Mouse (Mus musculus): ENCODE results near the gene Slxl1.
"Not testable (repeated sequence)": the region's sequence is repeated elsewhere in the genome, so short reads cannot be mapped to it uniquely, and the experiment has no call there.

The Slxl1 gene

DNA sequence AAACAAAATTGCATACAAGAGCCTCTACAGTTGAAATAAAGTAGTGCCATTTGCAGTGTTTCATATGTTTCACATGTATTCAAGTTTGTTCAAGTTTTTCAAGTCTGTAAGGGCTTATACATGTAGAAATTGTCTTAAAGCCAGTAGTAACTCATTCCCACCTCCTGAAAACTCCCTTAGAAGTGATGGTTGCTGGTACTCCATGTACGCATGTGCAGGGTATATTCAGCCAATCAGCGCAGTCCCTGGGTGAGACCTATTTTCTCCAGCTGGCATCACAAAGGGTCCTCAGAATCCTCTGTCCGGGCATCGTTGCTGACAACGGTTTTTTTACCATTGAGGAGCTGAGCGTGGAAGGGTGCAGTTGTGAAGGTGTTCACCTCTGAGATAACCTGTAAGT is at the start of gene Slxl1:
TSS of gene Slxl1 (plus strand) at position 301 of the 400 bp plus-strand sequence.
- DNase-seq = not testable (repeated sequence)

Measured in lung, postnatal 36 days (tissue).